Mouse (Mus musculus) left cerebral cortex, postnatal 36 days (tissue): ENCODE results near the gene Gp9. TPM values are rescaled to one million over a fixed set of nuclear protein-coding genes. Genes with fewer than 3 reads are reported as not detected.
A peak's percentile ranks its signal among the peaks of the same experiment; 100 is the strongest.

Experiments used
- DNase-seq, 2 experiments: peaks; one replicate each; pipeline ENCODE4 v3.0.0; 2021 to 2022; ENCODE audit warnings: low spot score in 2 of 2, mixed read lengths in 1 of 2
- intact Hi-C: fragments of 180-260 bp; cut with DNase I; formaldehyde crosslinking; loops from one replicate; pipeline ENCODE4 v1.15.1; 2025
- total RNA-seq, 2 experiments: library from RNA; stranded (reverse); gene quantifications; 2 replicates each; pipeline ENCODE4 v1.2.3; 2021

Gp9 gene
- total RNA-seq, result 1 to 10 TPM; 1.3 to 1.9 TPM

DNA sequence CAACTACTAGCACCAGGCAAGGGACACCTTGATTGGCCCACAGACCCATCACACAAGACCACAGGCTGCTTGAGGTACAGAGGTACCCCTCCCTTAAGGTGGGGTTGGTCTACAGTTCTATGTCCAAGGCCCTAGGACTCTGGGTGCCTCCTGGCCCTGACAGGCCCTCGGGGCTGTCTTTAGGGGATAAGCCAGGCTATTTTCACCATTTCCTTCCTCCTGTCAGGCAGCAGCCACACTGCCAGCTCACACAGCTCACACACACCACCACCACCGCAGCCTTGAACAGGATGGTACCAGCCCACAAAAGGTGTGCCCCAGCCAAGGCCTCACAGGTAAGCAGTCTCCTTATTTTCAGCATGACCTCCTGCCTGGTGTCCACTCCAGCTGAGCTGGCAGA lies at the start of gene Gp9:
Gp9 (plus strand) TSS at position 231 of the 400 bp plus-strand sequence.
- intact Hi-C loops, result no loop called here
- no peak for DNase-seq

DNA sequence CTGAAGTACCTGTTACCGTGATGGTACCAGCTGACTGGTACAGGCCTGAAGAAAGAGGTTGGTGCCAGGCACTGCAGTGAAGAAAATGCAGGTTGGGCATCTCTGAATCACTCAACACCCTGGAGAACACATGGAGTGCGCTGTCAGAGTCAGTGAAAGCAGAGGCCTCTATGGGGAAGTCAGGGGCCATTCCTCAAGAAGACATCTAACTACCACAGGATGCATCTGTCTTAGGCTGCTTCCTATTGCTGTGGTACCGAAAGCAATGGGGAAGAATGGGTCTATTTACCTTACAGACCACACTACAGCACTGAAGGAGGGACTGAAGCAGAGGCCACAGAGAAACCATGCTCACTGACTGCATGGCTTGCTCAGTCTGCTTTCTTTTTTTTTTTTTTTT lies 49.8 kb upstream of the Gp9 start:
- no peak for DNase-seq
- intact Hi-C loops, result no loop called here

DNA sequence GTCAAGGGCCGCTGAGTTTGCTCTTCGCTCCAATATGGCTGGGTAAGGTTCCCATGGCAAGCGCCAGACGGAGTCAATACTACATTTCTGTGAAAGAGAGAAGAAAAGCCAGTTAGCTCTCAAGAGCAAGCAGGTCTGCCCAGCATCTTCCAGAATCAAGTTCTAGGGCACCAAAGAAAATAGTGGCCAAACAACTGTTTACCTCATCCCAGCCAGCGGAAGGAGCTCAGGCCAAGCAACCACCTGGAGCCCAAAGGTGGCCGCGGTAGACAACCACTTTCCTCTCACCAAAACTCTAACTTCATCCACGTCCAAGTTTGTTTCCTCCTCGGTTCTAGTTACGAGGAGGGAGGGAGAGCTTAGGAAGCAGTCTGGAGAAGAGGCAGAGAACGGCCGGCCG lies 47.7 kb upstream of the Gp9 start:
- intact Hi-C loops, result no loop called here
- DNase-seq, result no peak

DNA sequence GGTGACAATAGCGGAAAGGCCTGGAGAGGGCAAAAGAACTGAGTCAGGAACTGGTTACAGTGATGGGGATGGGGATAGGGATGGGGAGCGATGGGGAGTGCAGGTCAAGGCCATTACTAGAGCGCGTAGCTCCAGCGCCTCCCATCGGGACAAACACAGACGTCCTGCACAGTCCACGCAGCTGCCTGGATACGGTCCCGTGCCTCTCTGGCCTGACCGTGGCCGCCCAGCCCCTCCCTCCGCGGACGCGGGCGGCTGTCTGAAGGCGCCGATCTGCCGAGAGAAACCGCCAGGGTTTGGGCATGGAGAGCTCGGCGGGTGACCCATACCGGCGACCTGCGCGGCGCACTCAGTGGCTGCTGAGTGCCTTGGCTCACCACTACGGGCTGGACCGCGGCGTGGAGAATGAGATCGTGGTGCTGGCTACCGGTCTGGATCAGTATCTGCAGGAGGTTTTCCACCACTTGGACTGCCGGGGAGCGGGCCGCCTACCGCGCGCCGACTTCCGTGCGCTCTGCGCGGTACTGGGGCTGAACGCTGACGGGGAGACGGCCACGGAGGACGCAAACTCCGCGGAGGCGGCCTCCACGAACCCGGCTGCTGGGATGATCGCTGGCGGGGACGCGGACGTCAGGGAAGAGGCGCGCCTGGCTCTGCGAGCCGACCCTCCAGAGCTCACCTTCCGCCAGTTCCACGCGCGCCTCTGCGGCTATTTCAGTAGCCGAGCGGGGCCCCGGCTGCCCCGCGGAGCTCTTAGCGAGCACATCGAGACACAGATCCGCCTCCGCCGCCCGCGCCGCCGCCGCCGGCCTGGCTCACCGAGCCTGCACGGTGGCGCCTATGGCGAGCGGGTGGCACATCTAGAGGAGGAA lies 47.0 kb upstream of the Gp9 start, which contains the start of gene Efcc1:
Efcc1 (plus strand) TSS at position 279 of the 872 bp plus-strand sequence.
- intact Hi-C loops, result no loop called here
- DNase-seq, result peak; percentile 66 to 75

DNA sequence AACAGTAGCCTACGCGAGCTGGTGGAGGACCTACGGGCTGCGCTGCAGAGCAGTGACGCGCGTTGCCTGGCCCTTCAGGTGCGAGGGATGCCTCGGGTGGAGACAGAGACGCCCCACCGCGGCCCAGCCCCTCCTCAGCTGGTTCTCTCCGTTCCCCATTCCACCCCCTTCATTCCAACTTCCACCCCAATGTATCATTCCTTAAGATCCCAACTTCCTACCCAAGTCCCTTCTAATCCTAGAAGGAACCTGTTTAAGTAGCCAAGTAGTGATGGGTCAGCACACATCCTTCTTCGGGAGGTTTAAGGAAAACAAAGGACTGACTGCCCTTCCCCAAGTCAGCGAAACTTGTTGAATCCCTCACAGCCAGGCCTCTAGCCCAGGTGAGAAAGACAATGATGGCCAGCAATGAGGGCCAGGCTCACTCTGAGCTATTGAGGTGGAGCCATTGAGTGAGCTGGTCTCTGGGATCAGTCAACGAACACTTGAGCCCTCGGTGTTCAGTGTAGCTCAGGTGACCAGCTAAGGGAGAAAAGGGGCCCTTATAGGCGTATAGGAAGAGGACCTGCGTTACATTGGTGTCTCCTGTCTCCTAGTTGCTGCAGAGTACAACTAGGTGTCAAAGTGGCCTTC lies 46.3 kb upstream of the Gp9 start:
- no peak for DNase-seq
- intact Hi-C loops, result no loop called here

DNA sequence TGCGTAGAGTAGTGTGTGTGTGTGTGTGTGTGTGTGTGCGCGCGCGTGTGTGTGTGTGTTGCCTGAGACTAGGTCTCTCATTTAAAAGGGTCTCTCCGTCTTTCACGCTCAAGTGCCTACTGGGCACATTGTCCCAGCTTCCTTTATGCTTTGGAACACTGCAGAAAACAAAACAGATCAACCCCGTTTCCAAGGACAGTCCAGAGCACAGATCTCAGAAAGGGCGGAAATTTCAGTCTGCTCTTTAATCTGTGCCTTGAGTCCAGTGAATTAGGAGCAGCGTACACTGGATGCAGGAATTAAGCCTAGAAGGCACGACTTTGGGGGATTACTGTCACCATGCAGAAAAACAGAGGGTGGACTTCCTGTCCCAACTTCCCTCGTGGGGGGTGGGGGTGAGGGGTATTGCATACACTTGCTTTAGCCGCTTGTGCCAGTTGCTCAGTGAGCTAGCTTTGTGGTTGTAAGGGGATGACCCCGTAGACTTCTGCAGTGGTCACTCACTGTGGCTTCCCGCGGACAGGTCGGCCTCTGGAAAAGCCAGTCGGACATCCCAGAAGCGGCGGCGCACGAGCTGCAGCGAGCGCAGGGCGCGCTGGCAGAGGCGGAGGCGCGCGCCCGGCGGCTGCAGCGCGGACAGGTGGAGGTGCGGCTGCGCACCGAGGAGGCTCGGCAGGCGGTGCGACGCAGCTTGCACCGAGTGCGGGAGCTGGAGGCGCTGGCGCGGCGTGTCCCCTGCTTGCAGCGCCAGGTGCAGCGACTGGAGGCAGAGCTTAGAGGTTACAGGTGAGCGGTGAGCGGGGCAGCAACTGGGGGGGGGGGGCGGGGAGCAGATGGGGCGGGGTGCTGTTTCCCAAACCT lies 45.5 kb upstream of the Gp9 start:
- DNase-seq, result peak; percentile 28 to 48
- intact Hi-C loops, result no loop called here

DNA sequence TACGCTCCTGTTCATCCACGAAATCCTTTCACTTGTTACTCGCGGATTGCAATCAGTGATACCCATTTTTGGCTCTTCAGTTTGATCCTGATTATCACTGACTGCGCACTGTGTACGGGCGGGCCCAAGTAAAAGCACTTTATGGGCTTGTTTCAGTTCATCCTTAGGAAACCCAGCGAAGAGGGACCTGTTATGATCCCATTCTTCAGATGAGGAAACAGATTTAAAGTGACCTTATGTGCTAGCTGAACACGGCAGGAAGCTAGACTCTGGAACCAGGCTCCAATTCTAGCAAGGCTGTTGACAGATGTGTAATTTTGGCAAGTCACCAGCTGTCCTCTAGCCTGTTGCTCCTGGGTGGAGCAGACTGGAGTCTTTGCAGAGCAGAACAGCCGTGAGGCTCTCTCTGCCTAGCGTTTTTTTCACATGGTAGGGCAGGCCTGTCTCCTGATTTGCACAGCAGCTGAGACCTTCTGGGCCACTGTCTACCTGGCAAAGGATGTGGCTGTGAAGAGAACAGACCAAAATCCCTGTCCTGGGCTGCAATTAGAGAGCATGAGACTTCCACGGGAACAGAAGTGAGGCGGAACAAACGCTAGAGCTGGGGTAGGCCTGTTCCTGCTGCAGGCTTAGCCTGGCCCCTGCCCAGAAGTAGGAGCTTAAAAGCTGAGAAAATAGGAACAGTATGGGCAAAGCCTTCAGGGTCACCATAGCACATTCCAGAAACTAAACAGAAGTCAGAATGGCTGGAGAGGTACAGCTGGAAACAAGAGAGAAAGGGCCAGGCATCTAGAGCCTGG lies 44.5 kb upstream of the Gp9 start:
- no peak for DNase-seq
- intact Hi-C loops, result no loop called here

DNA sequence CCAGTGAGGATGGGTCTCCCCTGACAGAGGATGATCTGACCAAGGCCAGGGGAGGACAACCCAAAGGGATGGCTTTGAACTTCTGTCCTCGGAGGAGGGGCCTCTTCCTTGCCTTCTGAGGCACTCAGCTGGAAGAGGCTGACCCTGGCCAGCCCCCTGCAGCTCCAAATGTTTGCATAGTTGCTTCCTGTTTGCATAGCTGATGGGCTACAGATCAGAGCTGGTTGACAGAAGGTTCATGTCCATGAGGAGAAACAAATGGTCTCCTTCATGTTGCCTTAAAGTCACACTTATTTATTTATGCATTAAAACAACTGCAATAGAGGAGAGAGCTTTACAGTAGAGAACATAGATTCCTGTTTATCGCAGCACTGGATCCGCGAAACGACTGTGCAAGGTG lies 43.7 kb upstream of the Gp9 start:
- no peak for DNase-seq
- intact Hi-C loops, result no loop called here

DNA sequence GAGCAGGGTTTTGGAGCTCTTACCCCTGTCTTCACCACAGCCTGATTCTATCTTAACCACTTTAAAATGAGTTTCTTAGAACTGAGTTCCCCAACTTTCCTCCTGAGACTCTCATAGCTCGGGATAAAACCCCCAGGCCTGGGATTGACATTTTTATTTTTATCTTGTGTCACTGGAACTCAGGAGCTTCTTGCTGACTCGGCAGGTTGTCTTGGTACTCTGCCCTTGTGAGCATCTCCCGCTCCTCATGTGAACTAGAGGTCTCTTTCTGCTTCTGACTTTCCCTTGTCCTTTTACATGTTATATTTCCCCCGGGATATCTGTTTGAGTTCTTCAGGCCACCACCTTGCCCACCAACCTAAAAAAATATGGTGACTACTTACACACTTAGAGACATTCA lies 40.9 kb upstream of the Gp9 start:
- DNase-seq, result no peak
- intact Hi-C loops, result no loop called here

DNA sequence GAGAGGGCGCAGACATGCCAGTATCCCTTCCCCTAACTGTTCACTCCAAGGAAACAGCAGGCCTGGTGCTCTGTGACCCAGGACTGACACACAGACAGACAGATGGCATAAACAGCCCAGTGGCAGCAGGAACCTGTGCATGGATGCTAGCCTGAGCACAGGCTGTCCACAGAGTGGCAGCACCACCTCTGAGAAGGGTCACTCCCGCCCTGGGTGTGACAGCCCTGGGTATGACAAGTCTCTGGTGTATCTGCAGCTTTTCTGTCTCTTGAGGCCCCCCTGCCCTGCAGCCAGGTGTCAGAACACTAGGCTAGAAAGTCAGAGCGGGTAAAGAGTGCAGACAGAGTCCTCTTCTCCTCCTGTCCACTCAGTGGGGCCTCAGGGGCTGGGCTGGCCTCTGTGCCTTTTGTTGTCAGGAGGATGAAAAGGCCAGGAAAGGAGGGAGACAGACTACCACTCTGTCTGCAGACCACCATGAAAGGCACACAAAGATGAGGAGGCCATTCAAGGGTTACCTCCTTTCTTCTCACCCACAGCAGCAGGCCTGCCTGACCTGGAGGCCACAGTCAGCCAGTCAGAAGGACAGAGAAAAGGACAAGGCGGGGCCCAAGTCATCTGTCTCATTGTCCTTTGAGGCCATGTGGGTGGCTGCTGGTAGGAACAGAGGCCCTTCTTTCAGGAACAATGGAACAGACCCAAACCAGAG lies 39.8 kb upstream of the Gp9 start:
- intact Hi-C loops, result no loop called here
- DNase-seq, result no peak

DNA sequence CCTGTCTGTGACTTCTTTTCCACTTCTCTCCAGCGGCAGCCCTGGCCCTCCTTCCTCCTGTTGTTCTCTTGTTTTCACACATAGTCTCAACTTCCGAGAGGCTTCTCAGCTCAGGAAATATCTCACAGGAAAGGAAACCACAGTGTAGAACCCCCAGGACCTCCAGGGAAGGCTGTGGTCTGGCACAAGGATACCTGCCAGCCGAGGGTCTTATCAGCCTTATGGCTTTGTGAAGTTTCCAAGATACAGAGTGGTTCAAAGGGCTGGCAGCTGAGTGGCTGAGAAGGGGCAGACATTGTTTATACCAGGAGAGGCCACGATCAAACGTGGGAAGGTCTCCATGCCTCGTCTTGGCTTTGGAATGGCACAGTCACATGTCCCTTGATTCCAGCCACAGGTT lies 38.0 kb upstream of the Gp9 start:
- DNase-seq, result no peak
- intact Hi-C loops, result no loop called here

DNA sequence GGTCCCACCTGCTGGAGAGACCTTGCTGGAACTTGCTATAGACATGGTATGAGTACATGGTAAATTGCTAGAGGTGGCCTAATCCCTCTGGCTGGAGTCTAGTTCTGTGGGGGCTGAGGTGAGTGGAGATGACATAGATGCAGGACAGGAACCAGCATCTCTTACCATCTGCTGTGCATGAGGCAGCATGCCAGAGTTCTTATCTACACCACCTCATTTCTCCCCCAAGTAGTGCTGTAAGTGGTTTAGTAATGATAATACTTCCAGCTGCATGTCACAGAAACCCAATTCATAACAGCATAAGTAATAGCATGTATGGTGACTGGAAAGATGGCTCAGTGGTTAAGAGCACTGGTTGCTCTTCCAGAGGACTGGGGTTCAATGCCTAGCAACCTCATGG lies 37.4 kb upstream of the Gp9 start:
- intact Hi-C loops, result no loop called here
- no peak for DNase-seq

DNA sequence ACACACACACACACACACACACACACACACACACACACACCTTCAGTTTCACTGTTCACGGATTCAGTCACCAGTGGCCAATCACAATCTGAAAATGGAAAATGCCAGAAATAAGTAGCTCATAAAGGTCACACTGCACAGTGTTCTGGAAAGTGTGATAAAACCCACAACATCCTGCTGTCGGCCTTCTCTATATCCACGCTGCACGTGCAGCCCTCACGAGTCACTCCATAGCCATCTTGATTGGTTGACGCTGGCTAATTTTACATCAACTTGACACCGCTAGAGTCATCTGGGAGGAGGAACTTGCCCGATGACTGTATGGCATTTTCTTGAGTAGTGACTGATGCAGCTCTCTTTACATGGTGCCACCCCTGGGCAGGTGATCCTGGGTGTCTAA lies 35.9 kb upstream of the Gp9 start:
- intact Hi-C loops, result no loop called here
- no peak for DNase-seq

DNA sequence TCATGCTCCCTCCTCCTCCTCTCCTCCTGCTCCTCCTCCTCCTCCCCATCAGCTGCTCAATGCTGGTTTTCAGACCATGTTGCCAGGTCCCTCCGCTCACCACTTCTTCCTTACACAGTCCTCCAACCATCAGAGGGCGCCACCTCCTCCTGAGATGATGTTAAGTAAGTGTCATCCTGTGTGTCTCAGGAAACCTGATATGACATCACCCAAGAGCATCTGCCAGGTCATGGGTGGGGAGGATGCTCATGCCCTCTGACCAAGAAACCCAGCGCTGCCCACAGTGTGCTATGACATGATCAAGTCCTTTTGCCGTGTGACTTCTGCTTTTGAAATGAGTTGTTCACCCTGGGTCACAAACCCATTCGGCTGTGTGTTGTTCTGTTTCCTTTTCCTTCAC lies 35.1 kb upstream of the Gp9 start:
- DNase-seq, result no peak
- intact Hi-C loops, result no loop called here

DNA sequence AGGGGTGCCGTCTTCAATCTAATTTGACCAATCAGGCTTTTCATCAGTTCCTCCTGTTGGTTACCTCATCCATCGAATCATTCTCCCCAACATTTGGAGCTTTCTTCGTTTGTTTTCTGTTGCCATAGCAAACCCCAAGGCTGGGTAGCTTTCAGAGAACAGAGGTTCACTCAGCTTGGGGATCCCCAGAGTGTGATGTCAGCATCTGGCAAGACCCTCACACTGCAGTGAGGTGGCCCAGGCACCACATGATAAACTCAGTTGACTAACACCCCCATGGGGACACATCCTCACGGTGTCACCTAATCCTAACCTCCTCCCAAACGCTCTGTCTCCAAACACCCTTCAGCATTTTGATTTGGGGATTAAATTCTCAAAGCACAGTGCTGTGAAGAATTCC lies 34.6 kb upstream of the Gp9 start:
- intact Hi-C loops, result no loop called here
- DNase-seq, result no peak

DNA sequence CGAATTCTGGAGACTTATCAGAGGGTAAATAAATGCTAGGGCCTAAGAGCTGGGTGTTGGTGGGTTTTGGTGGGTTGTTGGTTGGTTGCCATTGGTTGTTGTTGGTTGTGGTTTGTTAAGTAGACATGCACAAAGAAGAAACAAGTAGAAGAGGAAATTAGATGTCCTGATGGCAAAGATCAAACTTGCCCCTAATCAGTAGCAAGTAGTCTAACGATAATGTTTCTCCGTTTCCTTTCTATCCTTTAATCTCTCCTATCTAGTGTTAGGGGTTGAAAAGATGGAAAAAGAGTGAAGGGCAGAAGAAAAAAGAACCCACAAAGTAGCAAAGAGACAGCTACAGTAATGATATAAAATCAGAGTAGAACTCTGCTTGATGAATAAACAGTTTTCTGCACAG lies 33.2 kb upstream of the Gp9 start:
- DNase-seq, result no peak
- intact Hi-C loops, result no loop called here

DNA sequence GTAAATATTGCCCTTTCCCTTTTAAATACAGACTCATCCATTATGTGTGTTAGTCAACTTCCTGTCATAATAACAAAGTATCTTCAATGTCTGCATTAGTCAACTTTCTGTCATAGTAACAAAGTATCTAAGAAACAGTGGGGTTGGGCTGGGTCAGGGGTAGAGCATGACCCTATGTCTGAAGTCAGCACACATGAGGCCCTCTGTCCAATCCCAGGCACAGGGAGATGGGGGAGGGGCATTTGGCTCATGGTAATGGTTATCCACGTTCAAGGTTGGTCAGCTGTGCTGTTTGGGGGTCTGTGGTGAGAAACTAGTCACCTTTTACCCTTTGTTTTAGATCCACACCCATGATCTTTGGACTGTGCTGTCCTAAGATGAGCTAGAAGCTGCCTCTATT lies 32.6 kb upstream of the Gp9 start:
- no peak for DNase-seq
- intact Hi-C loops, result no loop called here

DNA sequence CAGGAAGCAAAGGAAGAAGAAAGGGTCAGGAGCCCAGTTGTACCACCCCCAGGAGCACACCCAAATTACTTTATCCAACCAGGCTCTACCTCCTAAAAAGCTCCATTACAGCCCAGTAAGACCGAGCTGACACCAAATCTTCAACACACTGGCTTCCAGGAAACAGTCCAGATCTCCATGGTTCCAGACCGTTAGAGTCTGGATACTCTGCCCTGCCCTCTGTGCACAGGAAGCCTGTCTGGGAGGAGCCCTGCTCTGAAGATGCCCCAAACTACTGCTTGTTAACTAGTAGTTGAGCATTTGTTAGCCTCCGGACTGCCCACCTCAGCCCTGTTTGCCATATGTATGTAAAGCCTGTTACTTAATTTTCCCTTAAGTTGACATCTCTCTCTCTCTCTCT lies 31.8 kb upstream of the Gp9 start:
- DNase-seq, result no peak
- intact Hi-C loops, result no loop called here

DNA sequence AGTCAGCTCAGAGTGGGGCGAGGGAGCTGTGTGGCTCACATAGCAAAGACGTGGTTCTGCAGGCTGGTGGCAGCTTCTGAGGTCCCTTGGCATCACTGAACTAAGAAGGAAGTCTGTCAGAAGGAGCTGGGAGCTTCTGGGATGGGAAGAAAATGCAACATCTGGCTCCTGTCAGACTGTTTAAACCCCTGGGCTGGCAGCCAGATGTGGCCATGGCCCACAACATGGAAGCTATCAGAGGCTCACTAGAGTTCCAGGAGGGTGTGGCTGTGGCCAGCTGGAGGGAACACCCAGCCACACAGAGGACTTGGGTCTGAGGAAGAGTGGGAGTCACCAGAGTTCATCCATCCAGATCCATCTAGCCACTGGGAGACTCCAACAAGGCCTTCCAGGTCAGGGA lies 31.0 kb upstream of the Gp9 start:
- no peak for DNase-seq
- intact Hi-C loops, result no loop called here
